ENCODE assay signal across 12 mouse cellular contexts in the genomic region with DNA sequence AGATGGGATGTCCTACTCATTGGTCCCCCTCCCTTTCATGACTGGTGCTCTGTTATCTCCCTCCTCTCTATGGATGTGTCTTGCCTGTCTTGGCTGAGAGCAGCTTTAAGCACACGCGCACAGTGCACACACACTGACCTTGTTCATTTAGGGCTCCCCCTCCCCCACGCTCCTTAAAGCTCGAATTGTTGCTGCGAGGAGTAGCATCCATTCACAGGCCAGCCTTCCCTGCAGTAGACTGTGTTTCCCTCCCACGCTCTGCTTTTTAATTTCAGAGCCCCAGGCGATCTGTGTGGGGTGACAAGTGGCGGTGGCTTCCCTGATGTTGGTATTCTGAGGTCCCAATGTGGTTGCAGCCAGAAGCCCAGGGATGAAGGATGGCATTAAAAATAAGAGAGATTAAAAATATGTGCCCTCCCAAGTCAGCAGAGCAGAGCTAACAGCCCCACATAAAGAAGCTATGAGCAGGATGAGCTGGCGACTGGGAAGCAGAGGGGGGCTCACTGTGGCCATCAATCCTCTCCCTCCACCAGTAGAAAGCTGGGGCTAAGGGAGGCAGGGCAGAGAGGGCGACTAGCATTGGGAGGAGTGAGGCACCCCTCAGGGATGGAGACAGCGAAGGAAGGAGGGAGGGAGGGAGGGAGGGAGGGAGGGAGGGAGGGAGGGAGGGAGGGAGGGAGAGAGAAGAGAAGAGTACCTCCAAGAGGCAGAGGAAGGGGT.
A peak's percentile ranks its signal among the peaks of the same experiment; 100 is the strongest.
DNase-seq lines count a peak whose midpoint lies in the region; ATAC-seq lines count a peak whose summit lies in the region.
"Had no signal": no experiment of that assay in that cellular context is flagged by ENCODE, and none has a peak within 500 bp of the region (broad histone marks: within the 10 kb centered on the region; RNA-seq: fewer than 3 reads in every experiment).

No protein-coding gene starts in this region.

- peak; percentile 30 for DNase-seq in layer of hippocampus, adult 11-12 months (ENCODE audit: low spot score)
- DNase-seq in layer of hippocampus, adult 9-10 months (ENCODE audit: low spot score): no peak
- peak; percentile 31 to 39 for DNase-seq in right cerebral cortex, postnatal 36 days (ENCODE audit: low spot score in 2 of 2)
- no peak for DNase-seq in gastrocnemius, postnatal 36 days
- no peak for DNase-seq in adrenal gland, adult 2 months
- DNase-seq: cerebellum, adult 9-10 months; heart, postnatal 4 days; thymus, postnatal 14 days had no signal

- H3K9me3 ChIP-seq in hindbrain, embryonic 13.5 days: no peaks in the 10 kb centered on the region
- no peaks in the 10 kb centered on the region for H3K9me3 ChIP-seq in midbrain, embryonic 13.5 days
- H3K9me3 ChIP-seq: lung, embryonic 15.5 days had no signal

- H3K4me1 ChIP-seq in hindbrain, embryonic 13.5 days (replicated peaks): peaks cover 58% of the 10 kb centered on the region
- peaks cover 51% of the 10 kb centered on the region for H3K4me1 ChIP-seq in midbrain, embryonic 13.5 days (replicated peaks)
- H3K4me1 ChIP-seq: lung, embryonic 15.5 days had no signal

- H3K4me3 ChIP-seq in hindbrain, embryonic 13.5 days: no peak overlapping the region
- H3K4me3 ChIP-seq in midbrain, embryonic 13.5 days (replicated peaks): no peak overlapping the region
- H3K4me3 ChIP-seq: lung, embryonic 15.5 days had no signal

- ATAC-seq in hindbrain, embryonic 13.5 days (ENCODE audit: low FRiP score): peak; percentile 60
- peak; percentile 57 for ATAC-seq in midbrain, embryonic 13.5 days
- ATAC-seq in erythroblast, adult 5-6 weeks (replicated peaks; ENCODE audit: low FRiP score, poor library complexity, severe bottlenecking): no peak

- H3K36me3 ChIP-seq in hindbrain, embryonic 13.5 days: no peaks in the 10 kb centered on the region
- H3K36me3 ChIP-seq in midbrain, embryonic 13.5 days: no peaks in the 10 kb centered on the region
- H3K36me3 ChIP-seq: lung, embryonic 15.5 days had no signal

- no peaks in the 10 kb centered on the region for H3K27me3 ChIP-seq in hindbrain, embryonic 13.5 days
- no peaks in the 10 kb centered on the region for H3K27me3 ChIP-seq in midbrain, embryonic 13.5 days
- H3K27me3 ChIP-seq: lung, embryonic 15.5 days had no signal

- H3K9ac ChIP-seq in hindbrain, embryonic 13.5 days: peak overlapping the region; percentile 14; the same call in 1 of the 2 replicates
- H3K9ac ChIP-seq in midbrain, embryonic 13.5 days (replicated peaks): peak overlapping the region; percentile 23; the same call in 1 of the 2 replicates
- H3K9ac ChIP-seq: lung, embryonic 15.5 days had no signal

- intact Hi-C loops in gastrocnemius, postnatal 36 days (cut with DNase I): no loop called here

- peak overlapping the region; percentile 90 for H3K27ac ChIP-seq in hindbrain, embryonic 13.5 days
- H3K27ac ChIP-seq in midbrain, embryonic 13.5 days: peak overlapping the region; percentile 91
- H3K27ac ChIP-seq: lung, embryonic 15.5 days had no signal

- WGBS in hindbrain, embryonic 13.5 days: 14% methylated on average over 9 of the region's 11 CpGs
- WGBS in midbrain, embryonic 13.5 days: 27% methylated on average over 9 of the region's 11 CpGs

- H3K4me2 ChIP-seq in hindbrain, embryonic 13.5 days: peak overlapping the region; percentile 4; the same call in 1 of the 2 replicates
- H3K4me2 ChIP-seq in midbrain, embryonic 13.5 days (replicated peaks): 0 out of 2 replicates have a peak overlapping the region, but pooled peaks have one; percentile 13
- H3K4me2 ChIP-seq: lung, embryonic 15.5 days had no signal

Comparison
In these comparisons a context has a peak if more than half of its experiments do, and no peak if none do; other contexts are left out.
1. DNase-seq: peak in layer of hippocampus, adult 11-12 months (single experiment) and right cerebral cortex, postnatal 36 days (2 of 2); none in layer of hippocampus, adult 9-10 months (single experiment), gastrocnemius, postnatal 36 days (0 of 2) and adrenal gland, adult 2 months (single experiment).